Mouse (Mus musculus) testis, postnatal 14 days (tissue): ENCODE measurements around the gene Actr8.

ENCODE experiments used
- DNase-seq: peaks from one replicate; pipeline ENCODE4 v3.0.0; 2021; ENCODE audit warnings: low spot score

Gene Actr8

DNA sequence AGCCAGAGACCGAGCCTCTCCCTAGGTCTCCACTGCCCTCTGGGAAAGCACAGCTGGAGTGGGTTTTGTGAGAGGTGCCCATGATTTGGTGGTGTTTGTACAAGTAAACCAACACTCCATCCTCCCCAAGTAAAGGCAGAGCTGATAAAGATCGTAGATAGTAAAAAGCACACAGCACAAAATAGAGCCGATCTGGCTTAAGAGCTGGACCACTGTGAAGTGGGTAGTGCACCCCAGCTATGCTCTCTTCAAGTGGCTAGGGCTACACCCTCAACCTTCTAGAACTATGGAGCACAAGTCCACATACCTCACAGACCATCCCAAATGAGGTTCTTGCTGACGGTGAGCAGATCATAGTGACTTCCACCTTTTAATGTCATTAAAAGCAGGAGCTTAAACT, 61.3 kb downstream of the Actr8 start:
- no peak for DNase-seq

DNA sequence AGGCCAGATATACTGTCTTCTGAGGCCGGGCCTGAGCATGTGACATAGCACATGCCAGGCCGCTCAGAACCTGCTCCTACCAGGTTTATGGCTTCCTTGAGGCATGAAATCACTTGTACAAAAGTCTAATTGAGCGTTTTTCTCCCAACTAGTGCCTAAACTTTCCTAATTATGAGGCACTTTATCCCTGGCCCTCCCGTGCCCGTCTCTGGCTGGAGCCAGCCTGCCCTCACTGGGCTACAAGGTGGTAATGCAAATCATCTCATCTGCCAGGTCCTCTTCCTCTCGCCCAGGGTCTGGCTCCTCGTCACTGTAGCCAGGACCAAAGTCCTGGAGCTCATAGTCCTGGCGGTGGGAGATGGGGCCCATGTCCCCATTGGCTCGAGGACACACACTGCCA, 63.7 kb downstream of the Actr8 start:
- no peak for DNase-seq

DNA sequence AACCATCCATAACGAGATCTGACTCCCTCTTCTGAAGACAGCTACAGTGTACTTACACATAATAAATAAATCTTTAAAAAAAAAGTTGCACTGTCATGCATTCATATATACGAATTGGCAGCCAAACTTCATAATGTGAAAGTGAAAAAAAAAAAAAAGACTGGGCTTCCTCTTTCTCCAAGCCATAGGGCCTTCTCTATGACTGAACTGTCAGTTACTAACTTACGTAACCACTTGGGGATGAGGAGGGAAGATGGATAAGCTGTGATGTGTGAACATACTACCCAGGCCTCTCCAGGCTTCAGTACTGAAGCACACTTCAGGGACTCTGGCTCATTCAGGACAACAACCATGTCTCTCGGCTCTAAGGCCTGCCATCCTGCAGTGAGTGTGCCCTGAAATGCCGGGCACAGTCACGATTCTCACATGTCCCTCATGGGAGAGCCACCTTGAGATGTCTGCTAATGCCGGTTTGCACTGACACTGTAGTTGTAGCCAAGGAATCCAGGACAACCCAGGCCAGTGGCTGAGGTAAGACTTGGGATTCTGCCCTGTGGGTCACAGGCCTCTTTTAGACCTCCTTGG, 65.3 kb downstream of the Actr8 start:
- no peak for DNase-seq

DNA sequence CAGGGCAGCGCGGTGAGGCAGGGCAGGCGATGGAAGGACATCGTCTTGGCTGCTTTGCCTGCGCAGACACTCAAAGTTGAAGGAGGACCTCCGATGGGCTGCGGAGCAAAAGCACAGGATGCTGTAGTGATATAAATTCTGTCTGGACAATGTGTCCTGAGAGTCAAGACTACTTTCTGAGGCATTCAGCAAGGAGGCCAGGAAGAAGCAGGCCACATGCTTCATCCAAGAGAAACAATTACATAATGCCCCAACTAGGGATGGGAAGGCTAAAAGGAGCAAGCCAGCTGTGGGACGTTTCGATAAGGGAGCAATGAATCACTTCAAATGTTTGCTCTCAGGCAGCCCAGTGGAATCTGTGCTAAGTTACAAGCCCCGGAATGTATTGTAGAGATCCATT, 67.1 kb downstream of the Actr8 start:
- peak; percentile 29 for DNase-seq

DNA sequence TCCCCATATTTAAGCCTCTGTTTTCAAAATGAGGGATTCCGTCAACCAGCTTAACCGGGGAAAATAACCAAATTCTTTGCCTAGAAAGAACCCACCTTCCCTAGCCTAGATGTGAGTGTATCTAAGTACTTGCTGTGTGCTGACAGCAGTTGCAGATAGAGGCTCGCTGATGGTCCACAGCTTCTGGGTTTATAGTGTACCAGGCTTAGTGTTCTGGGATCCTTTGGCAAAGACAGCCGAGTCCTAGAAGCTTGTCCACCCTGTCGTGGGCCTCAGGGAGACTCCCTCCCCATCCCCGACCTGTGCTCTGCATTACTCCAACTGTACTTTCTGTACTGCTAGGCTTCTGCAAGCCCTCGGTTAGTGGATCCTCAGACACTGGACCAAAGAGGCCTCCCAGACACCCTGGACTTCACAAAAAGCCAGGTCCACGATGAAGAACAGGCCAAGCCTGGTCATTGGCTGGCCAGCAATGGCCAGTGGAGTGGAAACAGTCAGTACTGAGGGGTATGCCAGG, 67.6 kb downstream of the Actr8 start:
- DNase-seq, result no peak

DNA sequence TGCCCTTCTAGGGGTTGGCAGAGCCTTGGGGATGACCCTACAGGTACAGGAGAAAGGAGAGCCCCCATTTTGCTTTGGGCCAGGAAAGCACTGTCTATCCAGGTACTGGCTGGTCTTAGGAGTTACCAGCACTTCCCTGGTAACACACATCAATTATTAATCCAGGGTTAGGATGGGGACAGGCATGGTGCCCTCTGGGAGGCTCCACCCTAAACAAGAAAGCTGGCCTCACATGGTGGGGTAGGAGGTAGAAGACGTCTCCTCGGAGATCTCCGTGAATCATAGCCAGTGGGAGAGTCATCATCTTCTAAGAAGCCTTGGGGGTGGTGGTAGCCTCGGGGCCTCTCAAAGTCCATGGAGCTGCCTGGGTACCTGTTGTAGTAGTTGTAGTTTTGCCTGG, 68.8 kb downstream of the Actr8 start:
- DNase-seq, result no peak

DNA sequence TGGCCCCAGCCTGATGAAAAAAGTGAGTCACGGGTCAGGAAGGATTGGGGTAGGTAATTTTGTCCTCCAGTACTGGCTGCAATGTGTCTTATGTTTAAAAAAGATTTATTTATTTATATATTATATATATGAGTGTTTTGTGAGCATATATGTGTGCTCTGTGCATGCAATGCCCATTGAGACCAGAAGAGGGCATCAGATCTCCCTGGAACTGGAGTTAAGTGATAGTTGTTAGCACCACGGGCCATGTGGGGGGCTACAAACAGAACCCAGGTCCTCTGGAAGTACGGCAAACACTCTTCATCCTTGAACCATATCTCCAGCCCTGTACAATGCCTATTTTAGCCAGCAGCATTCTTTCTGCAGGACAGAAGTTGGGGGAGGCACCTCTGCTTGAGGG, 69.9 kb downstream of the Actr8 start:
- DNase-seq, result no peak

DNA sequence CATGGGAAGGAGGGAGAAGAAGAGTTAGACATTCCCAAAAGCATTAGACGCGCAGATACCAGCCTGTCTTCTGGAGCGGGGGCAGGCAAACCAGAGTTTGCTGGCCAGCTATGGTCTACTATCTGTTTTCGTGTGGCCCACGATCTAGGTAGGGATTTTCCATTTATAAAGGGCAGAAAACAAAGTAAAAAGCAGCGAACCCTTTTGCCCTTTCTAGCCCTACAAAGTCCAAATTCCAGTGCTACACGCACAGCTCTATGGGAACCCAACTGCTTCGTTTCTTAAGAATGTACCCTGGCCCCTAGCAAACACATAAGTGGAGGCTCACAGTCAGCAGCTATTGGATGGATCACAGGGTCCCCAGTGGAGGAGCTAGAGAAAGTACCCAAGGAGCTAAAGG, 72.1 kb downstream of the Actr8 start:
- no peak for DNase-seq

DNA sequence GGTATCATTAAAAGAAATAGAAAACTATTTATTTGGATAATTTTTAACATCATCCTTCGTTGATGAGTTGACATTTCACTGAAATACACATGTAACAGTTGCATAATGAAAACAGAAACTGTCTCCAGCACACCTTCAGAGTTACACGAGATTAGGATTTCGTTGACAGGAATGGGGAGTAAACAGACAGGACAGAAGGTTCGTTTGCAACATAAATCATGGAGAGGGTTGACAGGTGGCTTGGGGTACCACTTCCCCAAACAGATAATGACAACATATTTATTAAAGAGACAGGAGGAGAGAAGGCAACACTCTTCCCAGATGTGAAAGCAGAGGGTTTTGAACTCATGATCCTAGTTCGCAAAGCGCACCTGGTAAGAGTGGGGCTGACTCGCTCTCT, 76.8 kb downstream of the Actr8 start:
- no peak for DNase-seq
